Mouse (Mus musculus) heart, adult 2 months (tissue): ENCODE results near the gene Snrpc.
A peak's percentile ranks its signal among the peaks of the same experiment; 100 is the strongest.

Experiments used
- CTCF ChIP-seq: fragments of 200-600 bp; IDR thresholded peaks from 2 replicates; pipeline ENCODE4 v1.8.1; 2022; ENCODE audit warnings: antibody characterized with exemption, mild to moderate bottlenecking, moderate library complexity
- POLR2A ChIP-seq: fragments of 200-500 bp; IDR thresholded peaks from 2 replicates; pipeline ENCODE4 v1.6.1; 2011; ENCODE audit warnings: mild to moderate bottlenecking, low read depth, low read length, control low read depth; ENCODE audit not compliant: insufficient read depth

GRCm38 (mm10) chr17:27800710-27801648 is 37.0 kb upstream of the Snrpc start:
- TF ChIP-seq CTCF (peak; percentile 46), POLR2A (no peak)
